Comparison of ENCODE assay signal across 19 mouse cellular contexts in genomic region chr12:99972825-99973224, GRCm38 (mm10). TPM values are rescaled to one million over a fixed set of nuclear protein-coding genes. Genes with fewer than 3 reads are reported as not detected.
A peak's percentile ranks its signal among the peaks of the same experiment; 100 is the strongest.
DNase-seq lines count a peak whose midpoint lies in the region; ATAC-seq and TF ChIP-seq lines count a peak whose summit lies in the region.
"Had no signal": no experiment of that assay in that cellular context is flagged by ENCODE, and none has a peak within 500 bp of the region (broad histone marks: within the 10 kb centered on the region; RNA-seq: fewer than 3 reads in every experiment).

No protein-coding gene starts in this region.

- WGBS in kidney, postnatal 0 days, result 70% methylated on average over 7 of the region's 7 CpGs
- 64% methylated on average over 7 of the region's 7 CpGs for whole genome bisulfite sequencing in kidney, embryonic 14.5 days
- 56% methylated on average over 7 of the region's 7 CpGs for WGBS in forebrain, postnatal 0 days

- H3K9me3 ChIP-seq in kidney, postnatal 0 days (replicated peaks; ENCODE audit: low read length), result no peaks in the 10 kb centered on the region
- H3K9me3 ChIP-seq in kidney, embryonic 14.5 days (ENCODE audit: control insufficient read depth, low read length), result peaks cover 4% of the 10 kb centered on the region; the same call in 1 of the 2 replicates
- H3K9me3 ChIP-seq in forebrain, postnatal 0 days (ENCODE audit: low read length), result 0 out of 2 replicates have a peak, but pooled peaks cover 4% of the 10 kb centered on the region

- H3K9ac ChIP-seq in kidney, postnatal 0 days (ENCODE audit: low read depth, low read length), result no peak overlapping the region
- no peak overlapping the region for H3K9ac ChIP-seq in kidney, embryonic 14.5 days (ENCODE audit: low read depth, low read length)
- H3K9ac ChIP-seq in forebrain, postnatal 0 days, result no peak overlapping the region
- H3K9ac ChIP-seq: limb, embryonic 12.5 days had no signal

- no peak overlapping the region for H3K27ac ChIP-seq in kidney, postnatal 0 days
- no peak overlapping the region for H3K27ac ChIP-seq in kidney, embryonic 14.5 days (ENCODE audit: low read depth, low read length)
- H3K27ac ChIP-seq in testis, adult 2 months (ENCODE audit: control insufficient read depth, insufficient read depth, low read depth, low read length), result no peak overlapping the region
- no peak overlapping the region for H3K27ac ChIP-seq in forebrain, postnatal 0 days (ENCODE audit: low read depth, low read length)
- H3K27ac ChIP-seq: hindbrain, postnatal 0 days; limb, embryonic 12.5 days; macrophage had no signal

- ATAC-seq in kidney, postnatal 0 days (replicated peaks; ENCODE audit: low FRiP score, low read depth), result no peak
- ATAC-seq in kidney, embryonic 14.5 days (ENCODE audit: low FRiP score, low TSS enrichment), result no peak
- no peak for ATAC-seq in forebrain, postnatal 0 days
- ATAC-seq: hindbrain, postnatal 0 days had no signal

- no peaks in the 10 kb centered on the region for H3K4me1 ChIP-seq in kidney, postnatal 0 days (replicated peaks; ENCODE audit: insufficient read depth, low read length)
- no peaks in the 10 kb centered on the region for H3K4me1 ChIP-seq in kidney, embryonic 14.5 days (ENCODE audit: control insufficient read depth, insufficient read depth, low read length)
- peaks cover 2% of the 10 kb centered on the region; the same call in 1 of the 2 replicates for H3K4me1 ChIP-seq in testis, adult 2 months (ENCODE audit: control insufficient read depth, insufficient read depth, low read length)
- no peaks in the 10 kb centered on the region for H3K4me1 ChIP-seq in forebrain, postnatal 0 days (ENCODE audit: insufficient read depth)
- H3K4me1 ChIP-seq: limb, embryonic 12.5 days had no signal

- H3K27me3 ChIP-seq in kidney, postnatal 0 days (ENCODE audit: insufficient read depth, low read length), result peaks cover 10% of the 10 kb centered on the region
- H3K27me3 ChIP-seq in kidney, embryonic 14.5 days (ENCODE audit: control insufficient read depth, insufficient read depth, low read length), result peaks cover 18% of the 10 kb centered on the region
- no peaks in the 10 kb centered on the region for H3K27me3 ChIP-seq in testis, adult 2 months (ENCODE audit: control insufficient read depth, insufficient read depth, low read length)
- 0 out of 2 replicates have a peak, but pooled peaks cover 12% of the 10 kb centered on the region for H3K27me3 ChIP-seq in forebrain, postnatal 0 days (ENCODE audit: insufficient read depth, low read length)

- 0 out of 2 replicates have a peak, but pooled peaks have one; percentile 13 for TF ChIP-seq CTCF in kidney, postnatal 0 days (IDR thresholded peaks at IDR 0.05; ENCODE audit: low read depth)
- TF ChIP-seq CTCF in testis, adult 2 months (IDR thresholded peaks at IDR 0.05; ENCODE audit: control insufficient read depth, insufficient read depth, insufficient replicate concordance, low read depth, low read length), result peak; percentile 23; the same call in 1 of the 2 replicates
- no peak for TF ChIP-seq CTCF in forebrain, postnatal 0 days (IDR thresholded peaks at IDR 0.05; ENCODE audit: low read depth)

- no peak overlapping the region for H3K4me2 ChIP-seq in kidney, postnatal 0 days (ENCODE audit: low read length)
- no peak overlapping the region for H3K4me2 ChIP-seq in kidney, embryonic 14.5 days (replicated peaks; ENCODE audit: low read depth, low read length)
- H3K4me2 ChIP-seq in forebrain, postnatal 0 days (ENCODE audit: low read depth), result no peak overlapping the region
- H3K4me2 ChIP-seq: limb, embryonic 12.5 days had no signal

- no peak overlapping the region for H3K4me3 ChIP-seq in kidney, postnatal 0 days (replicated peaks; ENCODE audit: low read depth, low read length)
- no peak overlapping the region for H3K4me3 ChIP-seq in kidney, embryonic 14.5 days (ENCODE audit: low read length)
- H3K4me3 ChIP-seq in testis, adult 2 months (ENCODE audit: control insufficient read depth, low read depth, low read length), result peak overlapping the region; percentile 44
- H3K4me3 ChIP-seq in forebrain, postnatal 0 days (ENCODE audit: low read depth, low read length), result no peak overlapping the region
- H3K4me3 ChIP-seq: limb, embryonic 12.5 days had no signal

- DNase-seq in kidney, postnatal 0 days (ENCODE audit: low spot score), result no peak
- DNase-seq in testis, postnatal 14 days (ENCODE audit: low spot score), result no peak
- DNase-seq in WW6 (ENCODE audit: low read depth, low spot score), result peak; percentile 75
- no peak for DNase-seq in thymus, postnatal 0 days (ENCODE audit: low spot score)
- no peak for DNase-seq in urinary bladder, postnatal 10 days (ENCODE audit: low spot score)
- no peak for DNase-seq in forebrain, postnatal 0 days
- DNase-seq: cerebellum, adult 9-11 months; embryo, embryonic 11 days; gastrocnemius, postnatal 25 days; kidney, adult 9 months; layer of hippocampus, postnatal 36 days; midbrain, embryonic 14.5 days; thymus, postnatal 14 days had no signal

- H3K36me3 ChIP-seq in kidney, postnatal 0 days (ENCODE audit: insufficient read depth, low read length), result no peaks in the 10 kb centered on the region
- H3K36me3 ChIP-seq in kidney, embryonic 14.5 days (ENCODE audit: control insufficient read depth, insufficient read depth, low read length), result no peaks in the 10 kb centered on the region
- no peaks in the 10 kb centered on the region for H3K36me3 ChIP-seq in testis, adult 2 months (ENCODE audit: control insufficient read depth, insufficient read depth, low read length)
- H3K36me3 ChIP-seq in forebrain, postnatal 0 days (ENCODE audit: insufficient read depth), result no peaks in the 10 kb centered on the region
- H3K36me3 ChIP-seq: limb, embryonic 12.5 days had no signal

- no peak for TF ChIP-seq POLR2A in testis, adult 2 months (IDR thresholded peaks at IDR 0.05; ENCODE audit: control insufficient read depth, low read depth, low read length)

RNA-seq across cellular contexts. Expression of gene Kcnk13, which starts 8.5 kb away (rescaled TPM):
- polyA plus RNA-seq in kidney, postnatal 0 days (2015; fragmentation: Nextera tagmentation; extraction: Ambion mirVana), result 0.11 and 0.16 TPM in 2 replicates
- 0.14 and 0.15 TPM in 2 replicates for polyA plus RNA-seq in kidney, embryonic 14.5 days (2014; fragmentation: Nextera tagmentation; extraction: Ambion mirVana)
- polyA plus RNA-seq in testis, adult 2 months (2012; rRNA removed), result 1.3 and 1.7 TPM in 2 replicates
- 0.35 and 0.62 TPM in 2 replicates for polyA plus RNA-seq in thymus, postnatal 0 days (2015; fragmentation: Nextera tagmentation; extraction: Ambion mirVana)
- total RNA-seq in forebrain, postnatal 0 days (2014; rRNA removed), result 3.2 and 4.3 TPM in 2 replicates
- 1.4 and 2.5 TPM in 2 replicates for polyA plus RNA-seq in forebrain, postnatal 0 days (2015; fragmentation: Nextera tagmentation; extraction: Ambion mirVana)
- total RNA-seq: hematopoietic stem cell, adult 5-6 weeks had no signal
